Mouse (Mus musculus) midbrain, embryonic 12.5 days (tissue): ENCODE data around the gene Stx6. TPM values are rescaled to one million over a fixed set of nuclear protein-coding genes. Genes with fewer than 3 reads are reported as not detected.

ENCODE experiments used
- ATAC-seq: fragments of 200-750 bp; cut with Nextera tagmentation; 2 replicates; pipeline ENCODE4 v1.8.0; 2017; ENCODE audit warnings: low read depth, moderate TSS enrichment, moderate library complexity; ENCODE audit not compliant: low FRiP score
- H3K27ac ChIP-seq: fragments of 300-500 bp; sonication (generic); replicated peaks from 2 replicates; pipeline ENCODE4 v1.5.1; 2016; ENCODE audit warnings: mild to moderate bottlenecking
- H3K27me3 ChIP-seq: fragments of 300-500 bp; sonication (generic); 2 replicates; pipeline ENCODE4 v1.6.1; 2016; ENCODE audit warnings: mild to moderate bottlenecking
- H3K36me3 ChIP-seq: fragments of 300-500 bp; sonication (generic); 2 replicates; pipeline ENCODE4 v1.6.1; 2016
- H3K4me1 ChIP-seq: fragments of 300-500 bp; sonication (generic); 2 replicates; pipeline ENCODE4 v1.6.1; 2016
- H3K4me2 ChIP-seq: fragments of 300-500 bp; sonication (generic); replicated peaks from 2 replicates; pipeline ENCODE4 v1.6.1; 2016; ENCODE audit warnings: mild to moderate bottlenecking, moderate library complexity
- H3K4me3 ChIP-seq: fragments of 300-500 bp; sonication (generic); 2 replicates; pipeline ENCODE4 v1.5.1; 2016; ENCODE audit warnings: mild to moderate bottlenecking
- H3K9ac ChIP-seq: fragments of 300-500 bp; sonication (generic); replicated peaks from 2 replicates; pipeline ENCODE4 v1.6.1; 2016; ENCODE audit warnings: mild to moderate bottlenecking, moderate library complexity
- H3K9me3 ChIP-seq: fragments of 300-500 bp; sonication (generic); 2 replicates; pipeline ENCODE4 v1.6.1; 2016; ENCODE audit warnings: mild to moderate bottlenecking
- WGBS: fragments of 180-500 bp; shearing (Covaris S2); methylation state at CpG from one replicate; pipeline ENCODE4 v1.1.7; 2016; 5-methylcytosine and 5-hydroxymethylcytosine counted together
- polyA plus RNA-seq: library from polyadenylated mRNA; unstranded; fragments of >200 nt; fragmentation: Nextera tagmentation; extraction: Ambion mirVana; gene quantifications from 2 replicates; pipeline ENCODE4 v1.2.1, GENCODE M21; 2016

Stx6 gene
- polyA plus RNA-seq, 1 experiment from 2014 or later: 122 TPM

DNA sequence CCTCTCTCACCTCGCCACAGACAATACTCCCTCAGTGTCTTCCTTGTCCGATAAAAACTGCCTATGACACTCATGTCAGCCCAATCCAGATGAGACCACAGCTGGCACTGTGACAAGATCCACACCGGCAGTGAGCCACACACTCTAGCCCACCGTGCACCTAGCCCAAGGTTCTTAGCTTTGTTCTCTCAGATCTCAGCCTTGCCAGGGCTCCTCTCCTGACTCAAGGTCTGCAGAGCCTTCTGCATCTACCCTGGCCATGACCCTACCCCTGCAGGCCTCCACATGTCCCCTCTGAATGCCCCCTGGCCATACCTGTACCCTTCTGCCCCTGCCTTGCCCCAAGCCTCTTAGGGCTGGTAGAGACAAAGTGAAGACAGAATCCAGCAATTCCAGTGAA, 53.6 kb downstream of the Stx6 start:
- peak overlapping the region; percentile 82 for H3K27ac ChIP-seq
- H3K9ac ChIP-seq: peak overlapping the region; percentile 24
- peaks cover 63% of the 10 kb centered on the region for H3K4me1 ChIP-seq
- peak; percentile 20 for ATAC-seq
- H3K4me2 ChIP-seq: no peak overlapping the region
- H3K4me3 ChIP-seq: no peak overlapping the region
- H3K27me3 ChIP-seq: peaks cover 33% of the 10 kb centered on the region
- peaks cover 7% of the 10 kb centered on the region for H3K36me3 ChIP-seq
- 55% methylated on average over 4 of the region's 4 CpGs for WGBS
- H3K9me3 ChIP-seq: no peaks in the 10 kb centered on the region

- Histone ChIP-seq H3K4me3 (no peak overlapping the region), H3K27ac (peak overlapping the region; percentile 82), H3K27me3 (peaks cover 36% of the 10 kb centered on the region), H3K4me1 (peaks cover 66% of the 10 kb centered on the region), H3K4me2 (no peak overlapping the region), H3K9ac (peak overlapping the region; percentile 24; the same call in 1 of the 2 replicates), H3K9me3 (no peaks in the 10 kb centered on the region), H3K36me3 (peaks cover 3% of the 10 kb centered on the region)
- WGBS: 3% methylated on average over 6 of the region's 6 CpGs
- ATAC-seq: peak; percentile 74
Measured at GRCm38 (mm10) chr1:155212493-155212892, 54.0 kb downstream of the Stx6 start.

DNA sequence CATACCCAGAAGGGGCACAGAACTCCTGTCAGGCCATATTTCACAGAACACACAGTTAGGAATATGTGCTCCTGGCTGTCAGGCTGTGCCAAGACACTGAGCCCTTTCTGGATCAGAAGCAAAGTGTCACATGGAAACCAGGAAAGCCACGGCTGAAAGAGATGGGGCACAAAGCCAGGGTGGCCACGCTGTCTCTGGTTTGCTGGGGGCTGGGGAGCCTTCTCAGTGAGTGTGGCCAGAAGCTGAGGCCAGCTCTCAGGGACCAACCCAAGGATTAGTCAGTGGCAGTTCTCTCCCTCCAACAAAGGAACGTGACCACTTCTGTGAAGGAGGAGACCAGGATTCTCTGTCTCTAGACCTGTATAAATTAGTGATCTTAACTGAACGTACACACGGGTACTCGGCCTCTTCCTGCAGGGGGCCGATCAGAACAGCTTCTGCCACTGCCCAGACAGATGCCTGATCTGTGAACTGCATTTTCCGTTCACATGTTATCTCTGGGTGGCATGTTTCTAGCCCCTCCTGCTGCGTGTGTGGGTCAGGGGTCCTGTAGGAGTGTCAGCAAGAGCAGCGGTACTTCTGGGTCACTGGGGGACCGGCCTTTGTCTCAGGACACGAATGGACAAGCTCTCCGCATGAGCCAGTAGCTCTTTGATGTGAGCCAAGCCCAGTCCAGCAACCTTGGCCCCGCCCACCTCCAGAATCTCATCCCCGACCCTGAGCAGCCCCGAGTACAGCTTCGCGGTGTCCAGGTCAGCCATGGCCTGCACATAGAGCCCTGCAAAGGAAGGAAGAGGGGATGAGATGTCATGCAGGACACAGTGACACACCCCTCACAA, 54.6 kb downstream of the Stx6 start:
- 8% methylated on average over 18 of the region's 18 CpGs for WGBS
- Histone ChIP-seq H3K4me3 (no peak overlapping the region), H3K4me1 (peaks cover 66% of the 10 kb centered on the region)

DNA sequence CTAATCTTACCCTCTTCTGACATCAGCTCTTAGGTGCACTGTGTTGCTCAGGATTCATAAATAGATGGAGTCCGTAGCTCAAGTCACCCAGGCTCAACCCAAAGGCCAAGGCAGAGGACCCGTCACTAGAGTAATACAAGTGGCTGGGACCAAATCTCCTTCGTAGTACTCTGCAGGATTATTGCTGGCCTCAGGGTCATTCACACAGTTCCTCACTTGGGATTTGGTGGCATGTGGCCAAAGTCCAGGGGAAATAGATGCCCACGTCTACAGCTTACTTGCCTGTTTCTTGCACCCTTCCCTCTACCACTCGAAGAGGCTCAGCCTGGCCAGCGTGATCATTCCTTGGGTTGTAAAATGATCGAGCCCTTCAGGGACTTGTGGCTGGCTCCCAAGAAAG, 55.4 kb downstream of the Stx6 start:
- Histone ChIP-seq H3K9me3 (no peaks in the 10 kb centered on the region), H3K4me1 (peaks cover 66% of the 10 kb centered on the region), H3K27me3 (peaks cover 36% of the 10 kb centered on the region), H3K36me3 (no peaks in the 10 kb centered on the region), H3K4me2 (no peak overlapping the region), H3K9ac (no peak overlapping the region), H3K27ac (no peak overlapping the region), H3K4me3 (no peak overlapping the region)
- WGBS: 70% methylated on average over 7 of the region's 7 CpGs
- no peak for ATAC-seq

More for the DNA sequence above, 54.6 kb downstream of the Stx6 start:
- H3K9me3 ChIP-seq: no peaks in the 10 kb centered on the region
- H3K36me3 ChIP-seq: no peaks in the 10 kb centered on the region
- peak; percentile 34 for ATAC-seq
- peak overlapping the region; percentile 40; the same call in 1 of the 2 replicates for H3K9ac ChIP-seq
- H3K27ac ChIP-seq: peak overlapping the region; percentile 82
- H3K4me2 ChIP-seq: peak overlapping the region; percentile 26
- H3K27me3 ChIP-seq: peaks cover 36% of the 10 kb centered on the region

DNA sequence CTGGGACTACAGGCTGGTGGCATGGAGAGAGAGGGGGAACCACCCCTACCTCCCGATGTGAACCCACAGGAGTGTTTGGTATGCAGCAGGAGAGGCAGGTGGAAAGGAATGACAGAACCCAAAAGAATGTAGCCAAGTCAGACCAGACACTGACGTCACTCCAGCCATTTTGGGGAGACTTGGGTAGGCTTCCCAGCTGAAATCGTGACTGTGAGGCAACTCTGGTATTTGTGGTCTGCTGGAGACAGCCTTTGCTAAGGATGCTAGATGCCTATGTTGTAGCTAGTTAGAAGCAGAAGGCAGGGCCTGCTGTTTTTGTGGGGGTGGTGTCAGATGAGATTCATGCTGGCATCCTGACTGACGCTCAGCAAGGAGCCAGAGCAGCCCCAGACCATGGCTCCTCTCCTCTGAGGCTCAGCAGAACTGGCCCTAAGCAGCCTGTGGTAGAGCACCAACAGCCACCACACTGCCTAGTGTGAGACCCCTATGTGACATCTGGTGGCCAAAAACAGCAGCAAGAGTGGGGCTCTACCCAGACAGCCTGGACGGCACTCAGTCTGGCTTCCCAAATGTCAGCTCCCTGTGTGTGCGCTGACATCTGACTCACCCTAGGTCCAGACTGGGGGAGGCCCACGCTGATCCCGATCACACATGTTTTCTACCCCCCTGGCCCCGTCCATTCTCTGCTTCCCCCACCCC, 56.7 kb downstream of the Stx6 start:
- H3K4me2 ChIP-seq: no peak overlapping the region
- H3K27ac ChIP-seq: no peak overlapping the region
- peaks cover 31% of the 10 kb centered on the region for H3K27me3 ChIP-seq
- no peak overlapping the region for H3K9ac ChIP-seq
- H3K36me3 ChIP-seq: no peaks in the 10 kb centered on the region
- H3K4me1 ChIP-seq: peaks cover 59% of the 10 kb centered on the region
- ATAC-seq: no peak
- H3K4me3 ChIP-seq: no peak overlapping the region
- 67% methylated on average over 9 of the region's 9 CpGs for WGBS
- H3K9me3 ChIP-seq: no peaks in the 10 kb centered on the region

DNA sequence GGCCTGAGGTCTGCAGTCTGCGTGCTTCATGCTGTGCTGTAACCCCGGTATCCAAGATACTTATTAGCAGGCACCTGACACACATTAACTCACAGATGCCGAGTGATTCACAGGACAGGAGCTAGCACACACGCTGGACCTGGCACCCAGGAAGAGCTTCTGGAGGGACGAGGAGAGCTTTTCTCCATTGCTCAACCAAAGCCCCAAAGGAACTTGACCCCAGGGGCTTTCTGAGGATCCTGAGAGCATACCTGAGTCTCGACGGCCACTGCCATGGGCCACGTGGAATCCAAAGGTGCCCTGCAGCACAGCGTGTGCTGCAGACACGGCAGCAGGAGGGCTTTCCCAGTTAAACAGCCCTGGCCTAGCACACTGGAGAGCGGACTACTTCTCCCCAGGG, 57.8 kb downstream of the Stx6 start:
- Histone ChIP-seq H3K4me2 (no peak overlapping the region), H3K36me3 (no peaks in the 10 kb centered on the region), H3K4me1 (peaks cover 50% of the 10 kb centered on the region), H3K27ac (0 out of 2 replicates have a peak overlapping the region, but pooled peaks have one; percentile 2), H3K4me3 (no peak overlapping the region), H3K27me3 (peaks cover 22% of the 10 kb centered on the region), H3K9ac (no peak overlapping the region; the same call in 1 of the 2 replicates), H3K9me3 (no peaks in the 10 kb centered on the region)
- 82% methylated on average over 11 of the region's 11 CpGs for WGBS
- ATAC-seq: no peak

DNA sequence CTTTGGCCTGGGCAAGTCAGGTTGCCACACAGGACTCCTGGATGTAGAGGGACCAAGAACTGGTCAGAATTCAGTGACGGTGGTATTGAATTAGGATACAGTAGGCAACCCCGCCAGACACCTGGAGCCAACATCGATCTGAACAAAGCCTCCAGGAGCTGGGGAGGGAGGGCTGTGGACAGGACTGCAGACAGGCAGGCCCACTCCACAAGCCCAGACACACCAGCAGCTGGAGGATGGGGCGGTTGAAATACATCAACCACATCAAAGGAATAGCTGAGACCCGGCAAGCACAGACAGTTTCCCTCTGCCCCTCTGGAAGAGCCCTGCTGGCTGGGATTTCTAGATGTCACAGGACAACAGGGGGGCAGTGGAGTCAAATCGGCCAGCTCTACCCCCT, 58.3 kb downstream of the Stx6 start:
- Histone ChIP-seq H3K9me3 (no peaks in the 10 kb centered on the region), H3K4me1 (peaks cover 44% of the 10 kb centered on the region), H3K36me3 (no peaks in the 10 kb centered on the region), H3K27me3 (peaks cover 19% of the 10 kb centered on the region), H3K27ac (0 out of 2 replicates have a peak overlapping the region, but pooled peaks have one; percentile 25), H3K4me3 (no peak overlapping the region), H3K9ac (no peak overlapping the region; the same call in 1 of the 2 replicates), H3K4me2 (no peak overlapping the region)
- 66% methylated on average over 6 of the region's 6 CpGs for WGBS
- ATAC-seq: no peak

DNA sequence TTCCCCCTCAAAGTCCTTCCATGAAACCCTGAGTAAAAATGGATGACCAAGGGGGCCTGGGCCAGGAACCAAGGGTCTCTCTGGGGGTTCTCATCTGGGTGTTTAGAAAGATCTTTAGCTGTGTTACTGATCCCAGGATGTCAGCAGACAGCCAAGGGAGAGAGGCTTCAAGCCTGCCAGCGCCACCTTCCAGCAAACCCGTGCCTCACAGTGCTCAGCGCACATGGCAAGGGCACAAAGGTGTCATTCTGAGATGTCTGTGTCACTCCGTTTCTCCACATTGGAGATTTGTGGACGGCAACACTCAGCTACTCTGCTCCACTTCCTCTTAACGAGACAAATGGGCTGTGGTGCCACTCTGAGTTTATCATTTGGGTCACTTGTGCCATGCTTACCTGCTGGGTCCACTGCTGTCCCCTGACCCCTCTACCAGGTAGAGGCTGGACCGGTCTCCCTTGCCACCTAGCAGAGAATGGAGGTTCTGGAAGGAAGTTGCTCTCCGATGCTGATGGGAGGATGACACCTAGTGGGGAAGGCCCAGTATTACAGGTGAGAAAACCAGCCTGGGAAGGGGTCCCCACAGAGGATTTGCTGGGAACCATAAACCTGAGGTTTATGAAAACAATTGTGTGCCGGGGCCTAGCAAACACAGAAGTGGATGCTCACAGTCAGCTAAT, 59.5 kb downstream of the Stx6 start:
- Histone ChIP-seq H3K27me3 (peaks cover 18% of the 10 kb centered on the region), H3K4me1 (peaks cover 33% of the 10 kb centered on the region), H3K9ac (no peak overlapping the region), H3K9me3 (no peaks in the 10 kb centered on the region), H3K4me2 (no peak overlapping the region), H3K27ac (no peak overlapping the region), H3K4me3 (no peak overlapping the region), H3K36me3 (no peaks in the 10 kb centered on the region)
- WGBS: 54% methylated on average over 9 of the region's 9 CpGs
- ATAC-seq: 0 out of 2 replicates have a peak, but pooled peaks have one; percentile 23

GRCm38 (mm10) chr1:155218924-155219323, 60.4 kb downstream of the Stx6 start:
- H3K9ac ChIP-seq: no peak overlapping the region
- H3K27ac ChIP-seq: no peak overlapping the region
- ATAC-seq: no peak
- no peak overlapping the region for H3K4me3 ChIP-seq
- 78% methylated on average over 5 of the region's 5 CpGs for WGBS
- H3K27me3 ChIP-seq: peaks cover 22% of the 10 kb centered on the region
- H3K36me3 ChIP-seq: no peaks in the 10 kb centered on the region
- H3K4me2 ChIP-seq: no peak overlapping the region
- peaks cover 26% of the 10 kb centered on the region for H3K4me1 ChIP-seq
- H3K9me3 ChIP-seq: no peaks in the 10 kb centered on the region

- no peak overlapping the region for H3K9ac ChIP-seq
- H3K27ac ChIP-seq: peak overlapping the region; percentile 17; the same call in 1 of the 2 replicates
- WGBS: 65% methylated on average over 11 of the region's 11 CpGs
- H3K4me2 ChIP-seq: no peak overlapping the region
- H3K27me3 ChIP-seq: peaks cover 10% of the 10 kb centered on the region; the same call in 1 of the 2 replicates
- no peak overlapping the region for H3K4me3 ChIP-seq
- no peaks in the 10 kb centered on the region for H3K36me3 ChIP-seq
- no peak for ATAC-seq
- no peaks in the 10 kb centered on the region for H3K9me3 ChIP-seq
- H3K4me1 ChIP-seq: peaks cover 10% of the 10 kb centered on the region
Measured at GRCm38 (mm10) chr1:155222101-155222669, 63.7 kb downstream of the Stx6 start.

DNA sequence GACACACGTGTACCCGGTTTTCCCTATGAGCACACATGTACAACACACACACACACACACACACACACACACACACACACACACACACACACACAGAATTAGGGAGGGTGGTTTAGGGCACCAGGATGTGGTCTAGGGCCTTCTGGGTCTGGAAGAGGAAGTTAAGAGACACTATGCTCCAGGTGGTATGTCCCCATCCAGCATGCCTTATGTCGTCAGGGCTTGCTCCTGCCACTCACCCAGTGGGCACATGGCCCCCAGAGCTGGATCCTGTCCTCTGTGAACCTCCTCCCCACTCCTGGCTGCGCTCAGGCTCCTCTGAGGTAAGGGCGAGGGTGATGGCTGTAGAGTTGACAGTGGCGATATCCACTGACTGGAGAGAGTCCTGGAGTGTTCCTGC, 64.5 kb downstream of the Stx6 start:
- WGBS: 83% methylated on average over 6 of the region's 6 CpGs
- Histone ChIP-seq H3K4me1 (peaks cover 9% of the 10 kb centered on the region), H3K27me3 (peaks cover 8% of the 10 kb centered on the region; the same call in 1 of the 2 replicates), H3K9ac (no peak overlapping the region), H3K4me2 (no peak overlapping the region), H3K4me3 (no peak overlapping the region), H3K27ac (no peak overlapping the region), H3K36me3 (no peaks in the 10 kb centered on the region), H3K9me3 (no peaks in the 10 kb centered on the region)
- ATAC-seq: no peak
